Mouse (Mus musculus): ENCODE data around the gene Arid1b. TPM values are rescaled to one million over a fixed set of nuclear protein-coding genes. Genes with fewer than 3 reads are reported as not detected.
A peak's percentile ranks its signal among the peaks of the same experiment; 100 is the strongest.

Arid1b gene
- polyA plus RNA-seq, 1 experiment from 2014 or later = 20.5 TPM

GRCm38 (mm10) chr17:5023745-5024144 lies 29.6 kb downstream of the Arid1b start:
- WGBS = 71% methylated on average over 10 of the region's 10 CpGs
- no peak for ATAC-seq (ENCODE audit: low FRiP score)
- H3K4me1 ChIP-seq (replicated peaks; ENCODE audit: control insufficient read depth, insufficient read depth, low read length) = peaks cover 29% of the 10 kb centered on the region; the same call in 1 of the 2 replicates

GRCm38 (mm10) chr17:5025400-5025799 lies 31.3 kb downstream of the Arid1b start:
- Histone ChIP-seq H3K27ac (no peak overlapping the region), H3K27me3 (ENCODE audit: control insufficient read depth, insufficient read depth, low read length) (no peaks in the 10 kb centered on the region), H3K4me2 (replicated peaks) (no peak overlapping the region), H3K9ac (no peak overlapping the region), H3K4me3 (replicated peaks; ENCODE audit: low read length) (no peak overlapping the region), H3K4me1 (replicated peaks; ENCODE audit: control insufficient read depth, insufficient read depth, low read length) (peaks cover 32% of the 10 kb centered on the region; the same call in 1 of the 2 replicates), H3K9me3 (ENCODE audit: control insufficient read depth, low read length) (no peaks in the 10 kb centered on the region), H3K36me3 (replicated peaks; ENCODE audit: control insufficient read depth, insufficient read depth) (no peaks in the 10 kb centered on the region)
- 95% methylated on average over 1 of the region's 1 CpGs for WGBS
- DNase-seq (ENCODE audit: low spot score) = no peak
- no peak for ATAC-seq (ENCODE audit: low FRiP score)

More at GRCm38 (mm10) chr17:5023745-5024144, 29.6 kb downstream of the Arid1b start:
- H3K36me3 ChIP-seq (replicated peaks; ENCODE audit: control insufficient read depth, insufficient read depth) = no peaks in the 10 kb centered on the region
- no peaks in the 10 kb centered on the region for H3K9me3 ChIP-seq (ENCODE audit: control insufficient read depth, low read length)
- H3K27me3 ChIP-seq (ENCODE audit: control insufficient read depth, insufficient read depth, low read length) = no peaks in the 10 kb centered on the region
- no peak overlapping the region for H3K4me3 ChIP-seq (replicated peaks; ENCODE audit: low read length)
- H3K9ac ChIP-seq = no peak overlapping the region
- H3K4me2 ChIP-seq (replicated peaks) = no peak overlapping the region
- no peak overlapping the region for H3K27ac ChIP-seq
- DNase-seq (ENCODE audit: low spot score) = no peak

GRCm38 (mm10) chr17:5026578-5026977 lies 32.4 kb downstream of the Arid1b start:
- 76% methylated on average over 2 of the region's 2 CpGs for WGBS
- ATAC-seq (ENCODE audit: low FRiP score) (no peak), DNase-seq (ENCODE audit: low spot score) (no peak)
- H3K36me3 ChIP-seq (replicated peaks; ENCODE audit: control insufficient read depth, insufficient read depth) = no peaks in the 10 kb centered on the region
- no peaks in the 10 kb centered on the region for H3K27me3 ChIP-seq (ENCODE audit: control insufficient read depth, insufficient read depth, low read length)
- no peak overlapping the region for H3K4me2 ChIP-seq (replicated peaks)
- no peak overlapping the region for H3K27ac ChIP-seq
- no peak overlapping the region for H3K4me3 ChIP-seq (replicated peaks; ENCODE audit: low read length)
- peaks cover 21% of the 10 kb centered on the region; the same call in 1 of the 2 replicates for H3K4me1 ChIP-seq (replicated peaks; ENCODE audit: control insufficient read depth, insufficient read depth, low read length)
- no peaks in the 10 kb centered on the region for H3K9me3 ChIP-seq (ENCODE audit: control insufficient read depth, low read length)
- no peak overlapping the region for H3K9ac ChIP-seq

- 0 out of 2 replicates have a peak, but pooled peaks cover 4% of the 10 kb centered on the region for H3K4me1 ChIP-seq (replicated peaks; ENCODE audit: control insufficient read depth, insufficient read depth, low read length)
- ATAC-seq (ENCODE audit: low FRiP score) = no peak
- 87% methylated on average over 4 of the region's 4 CpGs for WGBS
Measured at GRCm38 (mm10) chr17:5029148-5029547, 35.0 kb downstream of the Arid1b start.

GRCm38 (mm10) chr17:5030290-5030689 lies 36.2 kb downstream of the Arid1b start:
- no peak overlapping the region for H3K4me2 ChIP-seq (replicated peaks)
- DNase-seq (ENCODE audit: low spot score) (no peak), ATAC-seq (ENCODE audit: low FRiP score) (no peak)
- no peaks in the 10 kb centered on the region for H3K27me3 ChIP-seq (ENCODE audit: control insufficient read depth, insufficient read depth, low read length)
- H3K9me3 ChIP-seq (ENCODE audit: control insufficient read depth, low read length) = no peaks in the 10 kb centered on the region
- WGBS = 63% methylated on average over 2 of the region's 2 CpGs
- no peak overlapping the region for H3K9ac ChIP-seq
- no peak overlapping the region for H3K4me3 ChIP-seq (replicated peaks; ENCODE audit: low read length)
- no peaks in the 10 kb centered on the region for H3K36me3 ChIP-seq (replicated peaks; ENCODE audit: control insufficient read depth, insufficient read depth)
- H3K4me1 ChIP-seq (replicated peaks; ENCODE audit: control insufficient read depth, insufficient read depth, low read length) = 0 out of 2 replicates have a peak, but pooled peaks cover 4% of the 10 kb centered on the region
- no peak overlapping the region for H3K27ac ChIP-seq

More at GRCm38 (mm10) chr17:5029148-5029547, 35.0 kb downstream of the Arid1b start:
- Histone ChIP-seq H3K36me3 (replicated peaks; ENCODE audit: control insufficient read depth, insufficient read depth) (no peaks in the 10 kb centered on the region), H3K27ac (no peak overlapping the region), H3K9ac (no peak overlapping the region), H3K27me3 (ENCODE audit: control insufficient read depth, insufficient read depth, low read length) (no peaks in the 10 kb centered on the region), H3K4me3 (replicated peaks; ENCODE audit: low read length) (no peak overlapping the region), H3K9me3 (ENCODE audit: control insufficient read depth, low read length) (no peaks in the 10 kb centered on the region), H3K4me2 (replicated peaks) (no peak overlapping the region)
- DNase-seq (ENCODE audit: low spot score) = no peak

- no peaks in the 10 kb centered on the region for H3K9me3 ChIP-seq (ENCODE audit: control insufficient read depth, low read length)
- 80% methylated on average over 3 of the region's 3 CpGs for WGBS
- DNase-seq (ENCODE audit: low spot score) (no peak), ATAC-seq (ENCODE audit: low FRiP score) (no peak)
- no peak overlapping the region for H3K27ac ChIP-seq
- H3K9ac ChIP-seq = no peak overlapping the region
- no peak overlapping the region for H3K4me3 ChIP-seq (replicated peaks; ENCODE audit: low read length)
- 0 out of 2 replicates have a peak, but pooled peaks cover 4% of the 10 kb centered on the region for H3K4me1 ChIP-seq (replicated peaks; ENCODE audit: control insufficient read depth, insufficient read depth, low read length)
- no peaks in the 10 kb centered on the region for H3K36me3 ChIP-seq (replicated peaks; ENCODE audit: control insufficient read depth, insufficient read depth)
- H3K27me3 ChIP-seq (ENCODE audit: control insufficient read depth, insufficient read depth, low read length) = no peaks in the 10 kb centered on the region
- no peak overlapping the region for H3K4me2 ChIP-seq (replicated peaks)
Measured at GRCm38 (mm10) chr17:5033346-5033745, 39.2 kb downstream of the Arid1b start.

- 0 out of 2 replicates have a peak, but pooled peaks cover 4% of the 10 kb centered on the region for H3K4me1 ChIP-seq (replicated peaks; ENCODE audit: control insufficient read depth, insufficient read depth, low read length)
- no peak overlapping the region for H3K9ac ChIP-seq
- DNase-seq (ENCODE audit: low spot score) = no peak
- no peak for ATAC-seq (ENCODE audit: low FRiP score)
- 85% methylated on average over 3 of the region's 3 CpGs for WGBS
- H3K27me3 ChIP-seq (ENCODE audit: control insufficient read depth, insufficient read depth, low read length) = no peaks in the 10 kb centered on the region
- H3K27ac ChIP-seq = no peak overlapping the region
- H3K4me2 ChIP-seq (replicated peaks) = no peak overlapping the region
- H3K9me3 ChIP-seq (ENCODE audit: control insufficient read depth, low read length) = no peaks in the 10 kb centered on the region
- H3K4me3 ChIP-seq (replicated peaks; ENCODE audit: low read length) = no peak overlapping the region
- H3K36me3 ChIP-seq (replicated peaks; ENCODE audit: control insufficient read depth, insufficient read depth) = no peaks in the 10 kb centered on the region
Measured at GRCm38 (mm10) chr17:5034201-5034600, 40.1 kb downstream of the Arid1b start.

- ATAC-seq (ENCODE audit: low FRiP score) (no peak), DNase-seq (ENCODE audit: low spot score) (no peak)
- Histone ChIP-seq H3K9ac (no peak overlapping the region), H3K27ac (no peak overlapping the region), H3K36me3 (replicated peaks; ENCODE audit: control insufficient read depth, insufficient read depth) (0 out of 2 replicates have a peak, but pooled peaks cover 2% of the 10 kb centered on the region), H3K4me3 (replicated peaks; ENCODE audit: low read length) (no peak overlapping the region), H3K4me1 (replicated peaks; ENCODE audit: control insufficient read depth, insufficient read depth, low read length) (no peaks in the 10 kb centered on the region), H3K4me2 (replicated peaks) (no peak overlapping the region), H3K9me3 (ENCODE audit: control insufficient read depth, low read length) (no peaks in the 10 kb centered on the region), H3K27me3 (ENCODE audit: control insufficient read depth, insufficient read depth, low read length) (no peaks in the 10 kb centered on the region)
- WGBS = 60% methylated on average over 2 of the region's 2 CpGs
Measured at GRCm38 (mm10) chr17:5036200-5036835, 42.2 kb downstream of the Arid1b start.

- Histone ChIP-seq H3K4me3 (replicated peaks; ENCODE audit: low read length) (no peak overlapping the region), H3K36me3 (replicated peaks; ENCODE audit: control insufficient read depth, insufficient read depth) (peaks cover 6% of the 10 kb centered on the region; the same call in 1 of the 2 replicates), H3K9me3 (ENCODE audit: control insufficient read depth, low read length) (no peaks in the 10 kb centered on the region), H3K4me2 (replicated peaks) (no peak overlapping the region), H3K4me1 (replicated peaks; ENCODE audit: control insufficient read depth, insufficient read depth, low read length) (no peaks in the 10 kb centered on the region), H3K27me3 (ENCODE audit: control insufficient read depth, insufficient read depth, low read length) (no peaks in the 10 kb centered on the region), H3K9ac (no peak overlapping the region), H3K27ac (no peak overlapping the region)
- ATAC-seq (ENCODE audit: low FRiP score) (peak; percentile 28; the same call in 1 of the 2 replicates), DNase-seq (ENCODE audit: low spot score) (no peak)
- WGBS = 76% methylated on average over 8 of the region's 8 CpGs
Measured at GRCm38 (mm10) chr17:5037199-5037598, 43.1 kb downstream of the Arid1b start.

Measured in hindbrain, embryonic 14.5 days (tissue).